Mouse (Mus musculus) ES-E14 (cell line): ENCODE results near the gene Ttc23l.

ENCODE experiments used
- CHD2 ChIP-seq: IDR thresholded peaks from 2 replicates; pipeline ENCODE4 v1.6.1; 2014; ENCODE audit warnings: mild to moderate bottlenecking, low read depth, low read length, inconsistent platforms
- HCFC1 ChIP-seq: IDR thresholded peaks from 2 replicates; pipeline ENCODE4 v1.6.1; 2012; ENCODE audit warnings: low read length, inconsistent platforms, borderline replicate concordance; ENCODE audit not compliant: insufficient read depth

GRCm38 (mm10) chr15:10499593-10499992 lies 58.9 kb downstream of the Ttc23l start:
- TF ChIP-seq CHD2 (no peak), HCFC1 (no peak)
